Mouse (Mus musculus): Measurements from ENCODE around the gene Kif13a.

GRCm38 (mm10) chr13:46721009-46721408 lies 208.7 kb downstream of the Kif13a start:
- TF ChIP-seq POLR2A (IDR thresholded peaks at IDR 0.05; ENCODE audit: control insufficient read depth, low read depth, low read length) (no peak), CTCF (IDR thresholded peaks at IDR 0.05; ENCODE audit: control insufficient read depth, insufficient read depth, insufficient replicate concordance, low read depth, low read length) (no peak)

Measured in testis, adult 2 months (tissue).